Mouse (Mus musculus) frontal cortex, postnatal 25 days (tissue): Measurements from ENCODE around the gene Spem2.
"Not testable (repeated sequence)": the region's sequence is repeated elsewhere in the genome, so short reads cannot be mapped to it uniquely, and the experiment has no call there.

Experiments used
- DNase-seq, 2 experiments: peaks; one replicate each; pipeline ENCODE4 v3.0.0; 2022; ENCODE audit warnings: low spot score in 2 of 2

The Spem2 gene

GRCm38 (mm10) chr11:69818365-69818764 lies at the start of gene Spem2:
Gene Spem2, minus strand, starts transcription at chr11:69818465.
- no peak for DNase-seq

- DNase-seq = no peak
Observed at GRCm38 (mm10) chr11:69867335-69867734, 49.1 kb upstream of the Spem2 start.

GRCm38 (mm10) chr11:69865561-69865960 lies 47.3 kb upstream of the Spem2 start:
- no peak for DNase-seq

GRCm38 (mm10) chr11:69864138-69864860 lies 46.0 kb upstream of the Spem2 start:
- no peak for DNase-seq

- not testable (repeated sequence) for DNase-seq
Observed at GRCm38 (mm10) chr11:69863729-69864128, 45.5 kb upstream of the Spem2 start.

- DNase-seq = no peak
Observed at GRCm38 (mm10) chr11:69858113-69858998, 40.1 kb upstream of the Spem2 start, which contains the start of gene Tnk1. Gene Tnk1, minus strand, starts transcription at chr11:69858730.

- no peak for DNase-seq
Observed at GRCm38 (mm10) chr11:69855347-69855746, 37.1 kb upstream of the Spem2 start.

- DNase-seq = no peak
Observed at GRCm38 (mm10) chr11:69854680-69855079, 36.4 kb upstream of the Spem2 start.

GRCm38 (mm10) chr11:69853994-69854393 lies 35.7 kb upstream of the Spem2 start:
- no peak for DNase-seq

GRCm38 (mm10) chr11:69850754-69851153 lies 32.5 kb upstream of the Spem2 start:
- DNase-seq = no peak

GRCm38 (mm10) chr11:69849884-69850283 lies 31.6 kb upstream of the Spem2 start:
- no peak for DNase-seq

GRCm38 (mm10) chr11:69849128-69849527 lies 30.9 kb upstream of the Spem2 start:
- DNase-seq = no peak

- DNase-seq = no peak
Observed at GRCm38 (mm10) chr11:69848021-69848420, 29.8 kb upstream of the Spem2 start.

GRCm38 (mm10) chr11:69846738-69847688 lies 28.7 kb upstream of the Spem2 start:
- DNase-seq = no peak

- DNase-seq = peak; percentile 72 to 77
Observed at GRCm38 (mm10) chr11:69846198-69846680, 28.0 kb upstream of the Spem2 start, which contains the start of gene Plscr3. Gene Plscr3, plus strand, starts transcription at chr11:69846376.

- no peak for DNase-seq
Observed at GRCm38 (mm10) chr11:69838714-69839104, 20.4 kb upstream of the Spem2 start.

GRCm38 (mm10) chr11:69837952-69838713 lies 19.9 kb upstream of the Spem2 start, which contains the start of gene Tmem256:
Gene Tmem256, plus strand, starts transcription at chr11:69838514.
- DNase-seq = peak; percentile 86 to 93

GRCm38 (mm10) chr11:69837604-69837951 lies 19.3 kb upstream of the Spem2 start, which contains the start of gene Nlgn2:
Gene Nlgn2, minus strand, starts transcription at chr11:69837784.
- no peak for DNase-seq

GRCm38 (mm10) chr11:69836703-69837576 lies 18.7 kb upstream of the Spem2 start:
- peak; percentile 25 to 32 for DNase-seq

GRCm38 (mm10) chr11:69835966-69836335 lies 17.7 kb upstream of the Spem2 start:
- no peak for DNase-seq
